Mouse (Mus musculus): ENCODE measurements at regions not wholly inside any gene's neighbourhood (a gene's known extent, or its start where the extent isn't known, plus 50 kb on each side); places are given as distances from the start of the nearest gene placed in this dataset.
"Not testable (repeated sequence)": the region's sequence is repeated elsewhere in the genome, so short reads cannot be mapped to it uniquely, and the experiment has no call there.

DNA sequence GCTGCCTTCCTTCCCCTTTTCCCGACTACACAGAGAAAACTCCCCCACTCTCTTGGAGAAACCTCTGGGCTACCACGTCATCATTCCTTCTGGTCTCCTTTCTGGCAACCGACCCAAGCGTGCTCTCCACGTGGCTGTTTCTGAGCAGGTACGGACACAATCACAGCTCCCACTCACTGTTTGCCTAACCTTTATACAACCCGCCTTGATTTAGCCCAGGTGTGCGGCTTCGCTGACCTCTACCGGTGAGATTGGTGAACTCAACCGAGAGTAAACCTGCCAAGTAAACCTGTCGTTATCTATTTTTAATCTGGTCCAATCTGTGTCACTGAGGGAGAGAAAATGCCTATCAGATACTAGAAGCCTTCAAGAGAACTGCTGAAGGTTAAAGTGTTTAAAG, 142.7 kb upstream of the Gnai1 start:
- no peak for DNase-seq

DNA sequence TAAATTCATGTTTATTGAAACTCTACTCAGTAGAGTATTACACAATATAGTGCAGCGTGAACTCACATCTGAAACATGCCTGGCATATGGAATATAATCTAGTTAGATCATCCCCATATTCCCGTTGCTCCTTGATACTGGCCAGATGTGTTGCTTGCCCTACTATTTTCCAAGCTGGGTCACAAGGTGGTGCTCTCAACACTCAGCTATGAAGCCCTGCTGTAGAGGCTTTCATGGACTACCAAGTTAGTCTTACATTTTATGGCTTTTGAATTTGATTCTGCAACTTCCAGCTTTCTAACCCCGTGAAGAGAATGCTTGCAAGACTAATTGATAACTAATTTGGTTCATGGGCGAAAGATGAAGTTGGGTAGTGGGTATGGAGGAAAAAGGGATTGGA, 134.2 kb upstream of the Gnai1 start:
- no peak for DNase-seq

DNA sequence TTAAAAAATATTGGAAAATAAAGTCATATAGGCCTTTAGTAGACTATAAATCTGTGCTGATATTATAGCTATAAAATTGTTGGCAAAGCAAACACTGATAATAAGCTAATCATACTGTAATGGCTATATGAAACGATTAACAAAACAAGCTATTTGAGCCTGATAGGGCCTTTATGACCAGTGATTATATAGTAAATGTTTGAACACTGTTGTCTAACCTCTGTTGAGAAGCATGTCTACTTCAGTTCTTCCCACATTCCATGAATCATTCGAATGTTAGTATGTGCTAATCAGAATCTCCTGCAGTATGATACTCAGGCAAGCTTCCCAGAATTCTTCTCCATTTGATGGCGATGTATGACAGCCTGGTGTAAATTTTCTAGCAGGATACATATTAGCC, 129.6 kb upstream of the Gnai1 start:
- DNase-seq, result no peak

DNA sequence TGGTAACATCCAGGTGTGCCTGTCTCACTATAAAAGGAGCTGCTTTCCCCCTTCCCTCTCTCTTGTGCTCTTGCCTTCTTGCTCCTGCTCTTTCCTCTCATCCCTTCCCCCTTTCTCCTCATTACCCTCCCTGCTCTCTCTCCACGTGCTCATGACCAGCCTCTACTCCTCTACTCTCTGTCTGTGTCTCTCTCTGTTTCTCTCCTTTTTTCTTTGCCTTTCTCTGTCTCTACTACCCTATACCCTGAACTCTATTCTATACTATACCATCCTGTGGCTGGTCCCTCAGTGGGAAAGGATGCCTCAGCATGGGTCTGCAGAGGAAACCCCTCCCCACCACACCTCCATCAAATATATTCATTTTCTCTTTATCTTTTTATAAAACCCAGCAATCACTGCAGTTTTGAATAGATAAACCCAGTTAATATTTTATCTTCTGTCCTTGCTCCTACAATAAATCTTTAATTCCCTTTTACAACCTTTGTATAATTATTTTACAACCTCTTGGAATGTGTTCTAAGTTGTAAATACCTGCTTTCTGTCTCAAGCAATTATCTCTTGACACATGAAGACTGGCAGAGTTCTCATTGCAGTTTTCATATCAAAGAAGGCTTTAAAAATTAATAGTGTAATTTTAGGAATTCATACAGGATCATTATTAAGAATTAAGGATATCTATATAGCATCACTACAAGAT, 127.1 kb upstream of the Gnai1 start:
- no peak for DNase-seq

DNA sequence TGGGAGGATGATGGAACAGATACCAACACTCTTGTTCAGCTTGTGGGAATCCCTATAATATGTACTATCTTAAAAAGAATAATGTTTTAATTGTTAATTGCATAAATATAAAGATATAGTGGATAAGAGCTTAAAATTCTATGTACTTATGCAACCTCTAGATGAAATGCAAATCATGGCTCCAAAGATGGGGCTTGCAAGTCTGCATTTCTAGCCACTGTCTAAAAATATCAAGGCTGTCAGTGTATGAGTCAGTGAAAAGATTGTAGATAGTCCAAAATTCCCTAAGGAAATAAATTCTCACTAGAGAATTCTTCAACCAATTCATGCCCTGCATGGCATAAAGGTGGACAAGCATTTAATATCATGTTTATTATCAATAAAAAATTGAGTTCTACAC, 124.2 kb upstream of the Gnai1 start:
- DNase-seq, result no peak

DNA sequence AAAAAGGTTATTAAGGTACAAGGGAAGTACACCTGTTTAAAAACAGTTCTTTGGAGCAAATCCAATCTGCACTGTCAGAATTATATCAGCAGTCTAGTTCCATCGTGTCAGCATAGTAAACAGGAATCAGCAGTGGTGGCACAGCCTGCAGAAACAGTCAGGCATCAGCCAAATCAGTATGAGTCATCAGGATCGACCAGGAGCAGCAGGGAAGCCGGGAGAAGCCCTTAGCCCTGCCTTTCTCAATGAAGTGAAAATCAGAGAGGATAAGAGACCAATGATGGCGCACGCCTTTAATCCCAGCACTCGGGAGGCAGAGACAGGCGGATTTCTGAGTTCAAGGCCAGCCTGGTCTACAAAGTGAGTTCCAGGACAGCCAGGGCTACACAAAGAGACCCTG, 118.3 kb upstream of the Gnai1 start:
- no peak for DNase-seq

DNA sequence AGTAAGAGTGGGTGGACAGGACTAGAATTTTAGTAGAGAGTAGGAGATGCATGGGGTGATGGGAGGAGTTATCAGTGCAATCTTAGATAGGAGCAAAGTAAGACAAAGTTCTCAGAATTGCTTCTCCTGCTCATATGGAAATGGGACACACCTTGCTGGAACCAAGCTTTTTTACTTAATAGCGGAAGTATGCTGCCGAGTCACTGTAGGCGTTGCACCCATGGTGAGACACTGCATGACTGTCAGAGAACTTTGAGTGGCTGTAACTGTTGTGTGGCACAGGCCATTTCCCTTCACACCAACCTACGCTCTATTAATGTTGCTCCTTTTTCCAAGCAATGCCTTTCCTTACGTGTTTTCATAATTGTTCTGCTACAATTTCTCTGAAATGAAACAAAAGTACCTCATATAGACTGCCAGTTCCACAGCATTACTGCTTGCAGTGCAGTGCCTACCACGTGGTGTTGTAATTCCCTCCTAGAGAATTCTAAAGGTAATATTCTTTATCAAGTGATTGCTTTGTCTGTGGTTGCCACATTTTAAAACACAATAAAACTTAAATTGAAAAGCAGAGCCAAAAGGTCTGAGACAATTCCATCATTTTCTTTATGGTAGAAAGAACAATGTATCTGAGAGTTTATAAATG, 117.3 kb upstream of the Gnai1 start:
- no peak for DNase-seq

DNA sequence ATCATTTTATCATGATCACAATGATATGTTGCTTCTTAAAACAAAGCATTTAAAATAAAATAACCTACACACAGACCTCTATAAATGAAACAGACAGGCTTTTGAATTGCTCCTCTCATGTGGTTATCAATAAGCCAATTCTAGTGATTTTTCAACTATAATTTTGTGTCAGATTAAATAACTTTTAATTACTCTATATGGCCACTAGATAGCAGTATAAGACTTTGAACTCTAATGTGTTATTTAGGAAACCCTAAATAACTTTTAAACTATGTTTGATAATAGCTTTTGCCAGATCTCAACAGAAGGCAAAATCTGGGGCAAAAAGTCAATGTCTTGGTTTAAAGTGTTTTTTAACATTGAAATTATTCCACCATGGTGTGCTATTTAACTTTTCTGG, 112.0 kb upstream of the Gnai1 start:
- DNase-seq, result no peak

DNA sequence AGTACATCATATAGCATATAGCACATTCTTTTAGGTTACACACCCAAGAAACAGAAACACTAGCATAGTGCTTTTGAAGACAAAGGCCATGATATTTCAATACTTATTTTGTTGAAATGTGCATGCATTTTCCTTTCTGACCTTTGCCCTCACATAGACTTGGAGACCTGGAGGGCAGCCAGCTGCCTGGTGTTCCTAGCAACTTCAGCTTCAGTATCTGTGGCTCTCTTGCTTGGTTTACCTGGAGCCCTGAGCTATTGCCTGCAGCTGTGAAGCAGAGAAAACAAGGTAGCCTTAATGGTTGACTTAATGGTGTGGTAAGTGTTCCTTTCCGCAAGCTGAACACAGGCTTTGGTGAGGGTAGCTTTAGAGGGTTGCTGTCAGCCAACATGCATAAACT, 97.6 kb upstream of the Gnai1 start:
- DNase-seq, result no peak

DNA sequence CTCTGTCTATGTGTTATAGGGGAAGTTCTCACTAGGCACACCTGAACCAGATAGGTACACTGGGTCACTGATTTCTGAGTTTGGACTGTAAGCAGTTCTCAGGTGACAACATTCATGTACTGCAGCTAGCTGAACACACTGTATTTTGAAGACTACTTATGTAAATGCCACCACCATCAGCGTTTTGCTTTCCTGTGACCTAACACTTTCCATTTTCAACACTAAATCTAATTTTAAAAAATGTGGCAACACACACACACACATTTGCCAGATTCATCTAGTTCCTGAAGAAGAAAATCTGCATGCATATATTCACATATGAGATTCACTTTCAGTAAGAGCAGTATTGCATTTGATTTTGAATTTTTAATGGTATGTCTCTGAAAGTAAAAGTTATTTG, 96.0 kb upstream of the Gnai1 start:
- no peak for DNase-seq

DNA sequence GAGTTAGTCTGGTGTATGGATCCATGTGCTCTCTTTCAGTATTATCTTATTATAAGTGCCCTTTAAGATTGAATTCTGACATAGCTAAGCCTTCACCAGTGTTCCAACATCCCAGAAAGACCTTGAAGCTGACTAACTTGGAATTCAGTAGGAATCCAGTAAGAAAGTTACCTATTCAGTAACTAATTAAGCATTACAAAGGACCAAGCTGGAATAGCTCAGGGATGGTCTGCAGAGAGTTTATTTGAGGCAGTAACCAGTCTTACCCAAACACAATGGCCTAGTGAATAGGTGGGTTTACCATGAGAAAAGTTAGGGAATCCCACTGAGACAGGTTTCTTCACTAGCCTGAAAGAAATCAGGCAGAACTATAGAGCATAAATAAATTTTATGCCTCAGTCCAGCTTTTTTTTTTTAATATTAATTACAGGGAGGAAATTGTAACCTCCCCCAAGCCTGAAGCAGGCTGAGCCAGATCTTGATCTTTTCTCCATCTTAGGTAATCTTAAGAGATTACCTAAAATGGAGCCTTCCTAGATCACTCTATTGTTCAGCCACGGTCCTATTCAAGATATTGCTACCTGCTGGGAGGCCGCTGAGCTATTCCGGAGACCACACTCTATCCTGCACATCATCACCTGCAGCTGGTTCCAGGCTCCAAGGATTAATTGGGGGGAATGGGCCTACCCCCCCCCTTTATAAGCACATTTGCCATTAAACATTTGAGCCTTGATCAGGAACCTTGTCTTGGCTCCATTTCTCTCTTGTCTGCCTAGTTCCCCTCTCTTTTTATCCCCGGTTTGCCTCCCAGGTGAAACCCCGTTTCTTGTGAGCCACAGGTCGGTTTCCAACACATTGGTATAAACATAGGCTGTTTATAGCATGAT, 93.0 kb upstream of the Gnai1 start:
- DNase-seq, result not testable (repeated sequence)

DNA sequence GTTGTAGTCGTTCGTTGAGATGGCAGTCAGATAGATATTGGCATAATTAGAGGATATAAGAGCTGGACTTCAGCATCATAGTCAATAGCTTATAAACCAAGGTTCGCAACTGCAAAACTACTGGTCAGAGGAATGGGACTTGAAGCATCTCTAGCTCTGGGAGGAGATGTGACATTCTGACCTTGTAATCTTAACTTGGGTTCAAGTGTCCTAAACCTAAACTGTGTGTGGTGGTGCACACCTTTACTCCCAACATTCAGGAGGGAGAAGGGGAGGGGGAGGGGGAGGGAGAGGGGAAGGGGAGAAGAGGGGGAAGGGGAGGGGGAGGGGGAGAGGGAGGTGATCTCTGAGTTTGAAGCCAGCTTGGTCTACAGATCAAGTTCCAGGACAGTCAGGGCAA, 89.1 kb upstream of the Gnai1 start:
- DNase-seq, result no peak

DNA sequence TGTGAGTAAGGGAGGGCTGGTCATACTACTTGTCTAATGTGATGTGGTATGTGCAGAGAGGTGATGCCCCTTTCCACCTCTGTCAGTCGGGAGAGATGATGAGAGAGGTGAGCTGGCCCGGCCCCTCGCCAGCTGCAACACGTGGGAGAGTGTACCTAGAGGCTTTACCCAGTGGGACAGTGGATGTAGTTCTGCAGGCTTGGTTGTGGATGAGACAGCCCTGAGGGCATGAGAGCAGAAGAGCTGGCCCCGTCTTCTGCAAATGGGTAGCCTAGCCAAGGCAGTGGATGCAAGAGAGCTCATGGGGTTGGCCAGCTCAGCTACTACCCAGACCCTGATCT, 88.1 kb upstream of the Gnai1 start:
- no peak for DNase-seq

DNA sequence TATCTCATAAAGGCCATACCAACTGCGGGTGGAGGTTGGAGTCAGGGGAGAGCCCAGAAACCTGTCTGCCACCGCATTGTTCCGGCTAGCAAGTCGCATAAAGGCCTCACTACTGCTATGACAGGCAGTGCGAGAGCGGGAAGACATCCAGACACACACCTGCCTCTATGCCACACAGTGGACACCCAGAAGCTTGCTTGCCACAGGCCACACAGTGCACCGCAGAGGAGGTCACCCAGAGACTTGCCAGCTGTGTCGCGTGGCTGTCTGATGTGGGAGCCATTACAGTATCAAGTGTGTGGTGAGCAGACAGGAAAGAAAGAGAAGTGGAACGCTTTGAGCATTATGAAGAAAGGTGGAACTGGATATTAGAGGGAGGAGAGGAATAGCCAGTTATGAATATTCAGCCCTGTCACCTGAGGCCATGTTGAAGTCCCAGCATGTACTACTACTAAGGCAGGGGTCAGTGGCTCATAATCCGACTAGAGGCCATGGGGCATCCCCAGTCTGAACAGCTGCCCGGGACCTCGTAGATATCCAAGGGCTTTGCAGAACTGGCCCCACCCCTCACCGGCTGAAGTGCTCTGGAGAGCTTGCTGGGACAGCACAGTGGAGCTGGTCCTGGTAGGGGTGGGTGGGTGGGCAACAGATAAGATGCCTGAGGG, 87.6 kb upstream of the Gnai1 start:
- DNase-seq, result no peak

DNA sequence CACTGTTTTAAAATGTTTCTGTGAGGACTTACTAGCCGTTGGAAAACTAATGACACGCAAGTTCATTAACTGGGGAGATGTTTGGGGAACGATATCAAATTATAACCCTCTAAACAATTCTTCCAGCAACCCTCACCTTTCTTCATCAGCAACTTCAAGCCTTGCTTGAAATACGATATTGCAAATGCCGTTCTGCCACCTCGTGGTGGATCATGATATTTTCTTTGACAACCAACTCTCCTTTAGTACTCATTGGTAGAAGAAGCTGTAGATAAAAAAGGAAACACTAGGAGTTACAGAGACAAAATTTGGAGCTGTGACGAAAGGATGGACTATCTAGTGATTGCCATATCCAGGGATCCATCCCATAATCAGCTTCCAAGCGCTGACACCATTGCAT, 85.8 kb upstream of the Gnai1 start:
- peak; percentile 55 to 76 for DNase-seq

DNA sequence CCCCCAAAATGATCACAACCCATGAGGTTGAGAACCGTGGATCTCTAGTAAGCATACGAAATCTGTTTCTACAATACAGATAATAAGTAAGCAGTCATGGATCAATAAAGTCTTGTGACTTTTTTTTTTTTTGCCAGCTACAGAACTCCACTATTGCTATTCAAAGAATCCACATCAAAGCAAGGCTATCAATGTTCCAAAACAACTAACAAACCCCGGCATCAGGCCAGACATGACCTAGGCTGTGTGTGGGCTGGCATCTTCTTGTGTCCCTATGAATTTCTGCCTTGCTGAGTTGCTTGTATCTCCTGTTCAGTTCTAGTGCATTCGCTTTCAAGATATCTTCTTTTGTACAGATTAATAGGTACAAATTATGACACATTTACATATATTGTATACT, 79.8 kb upstream of the Gnai1 start:
- DNase-seq, result no peak

DNA sequence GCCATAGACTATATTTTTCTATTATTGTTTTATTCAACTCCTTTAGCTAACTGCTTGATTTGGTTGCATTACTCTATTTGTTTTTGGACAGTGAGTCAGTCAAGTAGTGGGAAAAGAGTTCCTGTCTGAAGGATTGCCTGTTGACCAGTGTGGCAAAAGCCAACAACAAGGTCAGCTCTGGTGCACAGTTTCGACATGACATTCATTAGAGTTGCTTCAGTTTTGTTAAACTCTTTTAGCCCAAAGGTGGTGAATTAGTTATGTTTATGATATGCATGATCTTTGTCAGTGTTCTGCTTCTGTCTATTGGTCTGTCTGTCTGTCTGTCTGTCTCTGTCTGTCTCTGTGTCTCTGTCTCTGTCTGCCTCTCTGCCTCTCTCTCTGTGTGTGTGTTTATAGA, 79.1 kb upstream of the Gnai1 start:
- no peak for DNase-seq

DNA sequence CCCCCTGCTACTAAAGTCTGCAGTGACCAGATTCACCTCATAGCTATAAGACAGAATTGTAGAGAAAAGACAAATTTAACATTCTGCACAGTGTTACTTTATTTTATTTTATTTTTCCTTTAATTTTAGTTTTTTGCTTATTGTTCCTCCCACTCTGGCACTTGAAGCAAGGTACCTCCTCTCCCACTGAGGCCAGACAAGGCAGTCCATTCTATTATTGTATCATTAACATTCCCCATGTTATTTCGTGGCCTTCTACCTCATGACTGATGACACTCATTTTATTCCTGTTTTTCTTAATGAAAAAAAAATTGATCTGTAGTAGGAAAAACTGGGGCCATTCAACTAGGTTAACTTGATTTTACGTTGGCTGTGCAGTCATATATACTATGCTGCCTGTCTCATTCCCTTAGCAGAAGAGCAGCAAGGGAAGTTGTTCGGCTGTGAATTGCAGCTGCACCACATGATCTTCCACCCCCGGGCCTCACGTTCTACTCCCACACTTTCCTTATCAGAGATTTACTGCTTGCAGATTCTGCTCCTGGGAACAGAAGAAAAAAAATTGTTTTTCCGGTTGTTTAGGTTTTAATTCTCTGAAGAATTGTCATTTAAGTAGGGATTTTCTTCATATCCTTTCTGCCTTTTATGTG, 76.1 kb upstream of the Gnai1 start:
- DNase-seq, result no peak

DNA sequence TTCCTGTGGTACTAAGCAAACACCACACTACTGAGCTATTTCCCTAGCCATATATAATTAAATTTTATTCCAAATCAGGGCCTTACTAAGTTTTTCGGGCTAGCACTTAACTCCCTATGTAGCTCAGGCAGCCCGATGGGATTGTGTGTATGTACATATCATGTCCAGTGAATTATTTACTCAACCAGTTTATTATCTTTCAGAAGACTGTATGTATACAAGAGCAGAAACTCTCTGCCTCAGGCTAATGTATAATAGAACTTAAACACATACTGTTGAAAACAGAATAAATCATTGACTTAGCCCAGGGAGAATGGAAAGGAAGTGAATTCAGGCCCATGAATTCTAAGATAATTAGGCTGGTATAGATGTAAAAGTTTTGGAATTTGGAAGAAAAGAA, 74.1 kb upstream of the Gnai1 start:
- DNase-seq, result no peak

DNA sequence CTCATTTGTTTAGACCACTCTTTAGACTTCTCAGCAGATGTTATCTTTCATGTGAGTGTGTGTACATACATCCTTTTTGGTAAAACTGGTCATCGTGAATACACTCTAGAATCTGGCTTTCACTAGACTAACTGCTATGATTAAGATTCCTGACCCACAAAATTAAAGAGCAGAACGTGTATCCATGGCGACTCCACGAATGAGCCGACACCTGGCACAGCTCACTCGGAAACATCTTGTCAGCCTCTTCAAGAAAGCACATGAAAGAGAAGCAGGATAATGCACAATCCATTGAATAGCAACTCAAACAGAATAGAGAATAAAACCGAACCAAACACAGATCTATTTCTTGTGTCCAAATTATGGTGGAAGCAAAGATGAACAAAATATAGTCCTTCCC, 73.1 kb upstream of the Gnai1 start:
- no peak for DNase-seq

DNA sequence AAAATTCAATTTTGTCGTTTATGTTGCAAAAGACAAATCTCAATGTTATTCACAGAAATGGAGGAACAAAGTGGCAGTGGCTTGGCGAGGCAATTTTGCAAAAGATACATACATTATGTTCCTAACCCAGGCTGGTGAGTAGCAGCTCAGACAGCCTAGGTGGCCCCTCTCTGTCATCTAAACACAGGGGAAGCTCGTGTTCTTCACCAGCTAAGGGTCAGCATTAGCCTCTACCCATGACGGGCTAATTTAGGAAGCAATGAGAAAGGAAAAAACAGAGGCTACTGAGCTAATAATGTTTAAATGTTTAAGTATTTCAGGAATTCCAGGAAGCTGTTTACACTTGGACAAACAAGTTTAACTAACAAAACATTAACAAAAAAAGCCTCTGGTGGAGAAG, 64.9 kb upstream of the Gnai1 start:
- no peak for DNase-seq

DNA sequence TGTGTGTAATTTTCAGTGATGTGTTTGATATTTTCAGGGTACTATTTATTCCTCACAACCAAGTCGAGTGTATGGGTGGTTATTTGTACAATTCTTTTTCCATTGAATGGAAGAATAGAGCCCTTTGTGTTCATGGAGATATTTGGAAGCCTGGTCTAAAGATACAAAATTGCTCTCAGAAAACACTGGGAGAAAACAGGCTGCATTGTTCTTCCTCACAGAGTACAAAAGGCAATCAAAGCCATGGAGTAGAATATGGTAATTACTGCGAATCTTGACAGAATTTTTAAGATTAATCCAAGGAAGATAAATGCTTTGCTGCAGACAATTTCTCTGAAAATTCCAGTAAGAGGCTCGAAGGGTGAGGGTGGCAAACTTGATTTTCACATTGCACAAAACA, 54.7 kb upstream of the Gnai1 start:
- DNase-seq, result no peak

All from cerebellum, postnatal 36 days (tissue).